Mouse (Mus musculus) lung, embryonic 14.5 days (tissue): ENCODE results near the gene Myog. TPM values are rescaled to one million over a fixed set of nuclear protein-coding genes. Genes with fewer than 3 reads are reported as not detected.

Experiments
- ATAC-seq: fragments of 200-750 bp; cut with Nextera tagmentation; 2 replicates; pipeline ENCODE4 v1.8.0; 2017; ENCODE audit warnings: mild to moderate bottlenecking, moderate TSS enrichment, moderate library complexity; ENCODE audit not compliant: insufficient read depth
- DNase-seq: peaks from one replicate; pipeline ENCODE4 v3.0.0-alpha.2; 2015
- H3K27ac ChIP-seq: fragments of 300-500 bp; sonication (generic); 2 replicates; pipeline ENCODE4 v1.5.1; 2014; ENCODE audit warnings: low read depth, mild to moderate bottlenecking, moderate library complexity
- H3K27me3 ChIP-seq: fragments of 300-500 bp; sonication (generic); 2 replicates; pipeline ENCODE4 v1.6.1; 2014; ENCODE audit warnings: low read length, control low read depth; ENCODE audit not compliant: insufficient read depth
- H3K36me3 ChIP-seq: fragments of 300-500 bp; sonication (generic); 2 replicates; pipeline ENCODE4 v1.6.1; 2014; ENCODE audit warnings: control low read depth; ENCODE audit not compliant: insufficient read depth
- H3K4me1 ChIP-seq: fragments of 300-500 bp; sonication (generic); 2 replicates; pipeline ENCODE4 v1.6.1; 2014; ENCODE audit warnings: antibody characterized with exemption, control low read depth; ENCODE audit not compliant: insufficient read depth
- H3K4me2 ChIP-seq: fragments of 300-500 bp; sonication (generic); 2 replicates; pipeline ENCODE4 v1.6.1; 2014; ENCODE audit warnings: mild to moderate bottlenecking
- H3K4me3 ChIP-seq: fragments of 300-500 bp; sonication (generic); 2 replicates; pipeline ENCODE4 v1.5.1; 2014; ENCODE audit warnings: low read depth, low read length
- H3K9ac ChIP-seq: fragments of 300-500 bp; sonication (generic); 2 replicates; pipeline ENCODE4 v1.6.1; 2014
- H3K9me3 ChIP-seq: fragments of 300-500 bp; sonication (generic); 2 replicates; pipeline ENCODE4 v1.6.1; 2016; ENCODE audit warnings: low read depth, low read length, control low read depth
- CTCF ChIP-seq: IDR thresholded peaks from 2 replicates; pipeline ENCODE4 v1.5.1; 2016; ENCODE audit warnings: antibody characterized with exemption, low read depth
- WGBS: fragments of 180-500 bp; shearing (Covaris S2); extraction: QIAGEN DNeasy Blood & Tissue Kit; methylation state at CpG from one replicate; pipeline ENCODE4 v1.1.7; 2014; 5-methylcytosine and 5-hydroxymethylcytosine counted together
- polyA plus RNA-seq: library from polyadenylated mRNA; unstranded; fragments of >200 nt; fragmentation: Nextera tagmentation; extraction: Ambion mirVana; gene quantifications from 2 replicates; pipeline ENCODE4 v1.2.1, GENCODE M21; 2014

Gene Myog
- polyA plus RNA-seq, 1 experiment from 2014 or later, result not detected

GRCm38 (mm10) chr1:134274483-134274920, 15.3 kb upstream of the Myog start:
- Histone ChIP-seq H3K9me3 (no peaks in the 10 kb centered on the region), H3K4me3 (no peak overlapping the region), H3K27me3 (no peaks in the 10 kb centered on the region), H3K36me3 (no peaks in the 10 kb centered on the region), H3K9ac (no peak overlapping the region), H3K4me2 (no peak overlapping the region), H3K27ac (no peak overlapping the region), H3K4me1 (no peaks in the 10 kb centered on the region)
- WGBS, result 80% methylated on average over 7 of the region's 7 CpGs
- no peak for TF ChIP-seq CTCF
- ATAC-seq (no peak), DNase-seq (no peak)

GRCm38 (mm10) chr1:134275616-134276464, 13.9 kb upstream of the Myog start:
- H3K4me1 ChIP-seq, result no peaks in the 10 kb centered on the region
- no peaks in the 10 kb centered on the region for H3K27me3 ChIP-seq
- DNase-seq, result no peak
- H3K27ac ChIP-seq, result no peak overlapping the region
- 47% methylated on average over 13 of the region's 13 CpGs for WGBS
- H3K4me3 ChIP-seq, result no peak overlapping the region
- no peak overlapping the region for H3K9ac ChIP-seq
- no peaks in the 10 kb centered on the region for H3K36me3 ChIP-seq
- H3K4me2 ChIP-seq, result no peak overlapping the region
- no peak for TF ChIP-seq CTCF
- no peaks in the 10 kb centered on the region for H3K9me3 ChIP-seq
- no peak for ATAC-seq

GRCm38 (mm10) chr1:134276823-134277222, 13.0 kb upstream of the Myog start:
- no peak overlapping the region for H3K9ac ChIP-seq
- DNase-seq, result no peak
- WGBS, result 66% methylated on average over 7 of the region's 7 CpGs
- TF ChIP-seq CTCF, result no peak
- no peaks in the 10 kb centered on the region for H3K4me1 ChIP-seq
- no peak for ATAC-seq
- no peak overlapping the region for H3K4me2 ChIP-seq
- H3K9me3 ChIP-seq, result no peaks in the 10 kb centered on the region
- no peaks in the 10 kb centered on the region for H3K36me3 ChIP-seq
- no peak overlapping the region for H3K27ac ChIP-seq
- H3K4me3 ChIP-seq, result no peak overlapping the region
- no peaks in the 10 kb centered on the region for H3K27me3 ChIP-seq

DNA sequence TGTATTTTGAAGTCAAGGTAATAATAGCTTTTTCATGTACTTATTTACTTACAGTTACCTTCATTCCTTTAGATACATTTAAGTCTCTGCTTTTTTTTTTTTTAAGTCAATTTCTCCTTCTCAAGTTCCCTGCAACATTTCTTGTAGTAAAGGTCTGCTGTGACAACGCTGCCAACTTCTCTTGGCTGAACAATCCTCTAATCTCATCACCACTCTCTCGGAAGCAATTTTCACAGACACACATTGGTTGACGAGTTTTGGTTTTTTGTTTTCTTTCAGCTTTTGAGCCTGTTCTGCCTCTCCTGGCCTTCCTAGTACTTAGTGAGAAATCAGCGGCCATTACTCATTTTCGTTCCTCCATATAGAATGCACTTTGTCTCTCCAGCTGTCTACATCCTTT, 9.6 kb upstream of the Myog start:
- Histone ChIP-seq H3K9ac (no peak overlapping the region), H3K4me1 (no peaks in the 10 kb centered on the region), H3K4me2 (no peak overlapping the region), H3K27me3 (no peaks in the 10 kb centered on the region), H3K9me3 (no peaks in the 10 kb centered on the region), H3K4me3 (no peak overlapping the region), H3K36me3 (no peaks in the 10 kb centered on the region), H3K27ac (no peak overlapping the region)
- 82% methylated on average over 5 of the region's 5 CpGs for WGBS
- ATAC-seq, result no peak
- DNase-seq, result no peak
- TF ChIP-seq CTCF, result no peak

DNA sequence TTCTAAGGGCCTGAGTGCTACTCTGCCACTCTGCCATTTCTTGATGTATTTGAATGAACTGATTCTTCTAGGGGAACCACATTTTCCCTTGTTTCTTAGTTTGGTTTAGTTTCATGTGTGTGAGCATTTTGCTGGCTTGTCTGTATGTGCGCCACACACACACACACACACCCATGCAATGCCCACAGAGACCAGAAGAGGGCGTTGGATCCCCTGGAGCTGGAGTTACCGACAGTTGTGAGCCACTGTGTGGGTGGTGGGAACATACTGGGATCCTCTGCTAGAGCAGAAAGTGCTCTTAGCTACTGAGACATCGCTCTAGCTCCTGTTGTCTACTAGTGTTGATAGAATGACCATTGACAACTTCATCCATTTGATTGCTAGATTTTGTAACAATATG, 8.2 kb upstream of the Myog start:
- 69% methylated on average over 4 of the region's 4 CpGs for WGBS

GRCm38 (mm10) chr1:134282342-134282741, 7.4 kb upstream of the Myog start:
- Histone ChIP-seq H3K4me2 (no peak overlapping the region), H3K9me3 (no peaks in the 10 kb centered on the region), H3K36me3 (no peaks in the 10 kb centered on the region), H3K27me3 (no peaks in the 10 kb centered on the region), H3K4me3 (no peak overlapping the region), H3K27ac (no peak overlapping the region), H3K4me1 (no peaks in the 10 kb centered on the region), H3K9ac (no peak overlapping the region)
- ATAC-seq (no peak), DNase-seq (no peak)
- no peak for TF ChIP-seq CTCF
- WGBS, result 52% methylated on average over 3 of the region's 3 CpGs

More for the DNA sequence above, 8.2 kb upstream of the Myog start:
- Histone ChIP-seq H3K4me1 (no peaks in the 10 kb centered on the region), H3K27ac (no peak overlapping the region), H3K9me3 (no peaks in the 10 kb centered on the region), H3K27me3 (no peaks in the 10 kb centered on the region), H3K9ac (no peak overlapping the region), H3K4me2 (no peak overlapping the region), H3K4me3 (no peak overlapping the region), H3K36me3 (no peaks in the 10 kb centered on the region)
- DNase-seq, result no peak
- TF ChIP-seq CTCF, result peak; percentile 27
- ATAC-seq, result no peak

DNA sequence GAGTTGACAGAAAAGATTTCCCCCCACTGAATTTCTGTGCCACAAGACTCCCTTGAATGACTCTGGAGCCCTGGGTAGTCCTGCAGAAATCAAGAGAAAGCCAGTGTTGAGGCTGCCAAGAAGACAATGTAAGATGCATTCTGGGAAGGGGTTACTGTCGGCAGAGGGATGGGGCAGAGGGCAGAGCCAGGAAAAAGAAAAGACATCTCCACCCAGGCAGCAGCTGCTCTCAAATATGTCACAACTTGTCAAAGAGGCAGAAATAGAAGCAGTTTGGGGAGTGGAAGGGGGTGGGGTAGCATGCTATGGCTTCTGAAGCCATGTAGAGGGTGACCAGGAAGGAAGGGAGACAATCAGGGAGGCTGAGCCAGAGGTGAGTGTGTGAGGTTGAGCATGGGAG, 6.7 kb upstream of the Myog start:
- Histone ChIP-seq H3K4me3 (no peak overlapping the region), H3K27me3 (no peaks in the 10 kb centered on the region), H3K36me3 (no peaks in the 10 kb centered on the region), H3K4me2 (no peak overlapping the region), H3K4me1 (no peaks in the 10 kb centered on the region), H3K9me3 (no peaks in the 10 kb centered on the region), H3K9ac (no peak overlapping the region), H3K27ac (no peak overlapping the region)
- no peak for ATAC-seq
- WGBS, result 29% methylated on average over 1 of the region's 1 CpGs
- DNase-seq, result peak; percentile 28
- no peak for TF ChIP-seq CTCF
